Mouse (Mus musculus): ENCODE results near the gene E2f1.

The E2f1 gene

GRCm38 (mm10) chr2:154551927-154552326 lies 17.8 kb downstream of the E2f1 start:
- no peak for DNase-seq (ENCODE audit: low spot score in 2 of 2)

- no peak for DNase-seq (ENCODE audit: low spot score in 2 of 2)
These were observed 18.2 kb downstream of the E2f1 start, which contains the start of gene Actl10 for GRCm38 (mm10) chr2:154551476-154551875. Gene Actl10 (plus strand): TSS chr2:154551776.

GRCm38 (mm10) chr2:154550937-154551336 lies 18.8 kb downstream of the E2f1 start:
- DNase-seq (ENCODE audit: low spot score in 2 of 2), result no peak

GRCm38 (mm10) chr2:154549886-154550189 lies 19.9 kb downstream of the E2f1 start:
- no peak for DNase-seq (ENCODE audit: low spot score in 2 of 2)

- no peak for DNase-seq (ENCODE audit: low spot score in 2 of 2)
These were observed 20.4 kb downstream of the E2f1 start for GRCm38 (mm10) chr2:154549127-154549885.

GRCm38 (mm10) chr2:154548688-154549087 lies 21.0 kb downstream of the E2f1 start:
- no peak for DNase-seq (ENCODE audit: low spot score in 2 of 2)

GRCm38 (mm10) chr2:154546711-154547110 lies 23.0 kb downstream of the E2f1 start, which contains the start of gene 1700003F12Rik:
Gene 1700003F12Rik (plus strand): TSS chr2:154547085.
- no peak for DNase-seq (ENCODE audit: low spot score in 2 of 2)

GRCm38 (mm10) chr2:154543567-154544347 lies 25.9 kb downstream of the E2f1 start:
- no peak for DNase-seq (ENCODE audit: low spot score in 2 of 2)

- DNase-seq (ENCODE audit: low spot score in 2 of 2), result no peak
These were observed 28.1 kb downstream of the E2f1 start for GRCm38 (mm10) chr2:154541630-154542029.

- DNase-seq (ENCODE audit: low spot score in 2 of 2), result no peak
These were observed 30.0 kb downstream of the E2f1 start for GRCm38 (mm10) chr2:154539720-154540119.

- no peak for DNase-seq (ENCODE audit: low spot score in 2 of 2)
These were observed 31.0 kb downstream of the E2f1 start for GRCm38 (mm10) chr2:154538710-154539109.

GRCm38 (mm10) chr2:154538310-154538709 lies 31.4 kb downstream of the E2f1 start:
- no peak for DNase-seq (ENCODE audit: low spot score in 2 of 2)

- DNase-seq (ENCODE audit: low spot score in 2 of 2), result no peak
These were observed 34.9 kb downstream of the E2f1 start for GRCm38 (mm10) chr2:154534704-154535270.

GRCm38 (mm10) chr2:154532888-154533287 lies 36.8 kb downstream of the E2f1 start:
- DNase-seq (ENCODE audit: low spot score in 2 of 2), result no peak

- no peak for DNase-seq (ENCODE audit: low spot score in 2 of 2)
These were observed 43.2 kb downstream of the E2f1 start for GRCm38 (mm10) chr2:154526531-154526930.

GRCm38 (mm10) chr2:154525285-154525684 lies 44.4 kb downstream of the E2f1 start:
- DNase-seq (ENCODE audit: low spot score in 2 of 2), result no peak

GRCm38 (mm10) chr2:154522334-154522733 lies 47.4 kb downstream of the E2f1 start:
- DNase-seq (ENCODE audit: low spot score in 2 of 2), result no peak

- DNase-seq (ENCODE audit: low spot score in 2 of 2), result no peak
These were observed 48.2 kb downstream of the E2f1 start for GRCm38 (mm10) chr2:154521449-154521848.

- DNase-seq (ENCODE audit: low spot score in 2 of 2), result no peak
These were observed 52.3 kb downstream of the E2f1 start for GRCm38 (mm10) chr2:154517424-154517823.

GRCm38 (mm10) chr2:154516944-154517343 lies 52.7 kb downstream of the E2f1 start:
- no peak for DNase-seq (ENCODE audit: low spot score in 2 of 2)

- DNase-seq (ENCODE audit: low spot score in 2 of 2), result no peak
These were observed 59.6 kb downstream of the E2f1 start for GRCm38 (mm10) chr2:154510141-154510540.

Data from frontal cortex, postnatal 25 days (tissue).